Mouse (Mus musculus) midbrain, embryonic 12.5 days (tissue): ENCODE data around the gene Usf1. TPM values are rescaled to one million over a fixed set of nuclear protein-coding genes. Genes with fewer than 3 reads are reported as not detected.

Experiments used
- ATAC-seq: fragments of 200-750 bp; cut with Nextera tagmentation; 2 replicates; pipeline ENCODE4 v1.8.0; 2017; ENCODE audit warnings: low read depth, moderate TSS enrichment, moderate library complexity; ENCODE audit not compliant: low FRiP score
- H3K27ac ChIP-seq: fragments of 300-500 bp; sonication (generic); replicated peaks from 2 replicates; pipeline ENCODE4 v1.5.1; 2016; ENCODE audit warnings: mild to moderate bottlenecking
- H3K27me3 ChIP-seq: fragments of 300-500 bp; sonication (generic); 2 replicates; pipeline ENCODE4 v1.6.1; 2016; ENCODE audit warnings: mild to moderate bottlenecking
- H3K36me3 ChIP-seq: fragments of 300-500 bp; sonication (generic); 2 replicates; pipeline ENCODE4 v1.6.1; 2016
- H3K4me1 ChIP-seq: fragments of 300-500 bp; sonication (generic); 2 replicates; pipeline ENCODE4 v1.6.1; 2016
- H3K4me2 ChIP-seq: fragments of 300-500 bp; sonication (generic); replicated peaks from 2 replicates; pipeline ENCODE4 v1.6.1; 2016; ENCODE audit warnings: mild to moderate bottlenecking, moderate library complexity
- H3K4me3 ChIP-seq: fragments of 300-500 bp; sonication (generic); 2 replicates; pipeline ENCODE4 v1.5.1; 2016; ENCODE audit warnings: mild to moderate bottlenecking
- H3K9ac ChIP-seq: fragments of 300-500 bp; sonication (generic); replicated peaks from 2 replicates; pipeline ENCODE4 v1.6.1; 2016; ENCODE audit warnings: mild to moderate bottlenecking, moderate library complexity
- H3K9me3 ChIP-seq: fragments of 300-500 bp; sonication (generic); 2 replicates; pipeline ENCODE4 v1.6.1; 2016; ENCODE audit warnings: mild to moderate bottlenecking
- WGBS: fragments of 180-500 bp; shearing (Covaris S2); methylation state at CpG from one replicate; pipeline ENCODE4 v1.1.7; 2016; 5-methylcytosine and 5-hydroxymethylcytosine counted together
- polyA plus RNA-seq: library from polyadenylated mRNA; unstranded; fragments of >200 nt; fragmentation: Nextera tagmentation; extraction: Ambion mirVana; gene quantifications from 2 replicates; pipeline ENCODE4 v1.2.1, GENCODE M21; 2016

The Usf1 gene
- polyA plus RNA-seq, 1 experiment from 2014 or later, result 175 TPM

DNA sequence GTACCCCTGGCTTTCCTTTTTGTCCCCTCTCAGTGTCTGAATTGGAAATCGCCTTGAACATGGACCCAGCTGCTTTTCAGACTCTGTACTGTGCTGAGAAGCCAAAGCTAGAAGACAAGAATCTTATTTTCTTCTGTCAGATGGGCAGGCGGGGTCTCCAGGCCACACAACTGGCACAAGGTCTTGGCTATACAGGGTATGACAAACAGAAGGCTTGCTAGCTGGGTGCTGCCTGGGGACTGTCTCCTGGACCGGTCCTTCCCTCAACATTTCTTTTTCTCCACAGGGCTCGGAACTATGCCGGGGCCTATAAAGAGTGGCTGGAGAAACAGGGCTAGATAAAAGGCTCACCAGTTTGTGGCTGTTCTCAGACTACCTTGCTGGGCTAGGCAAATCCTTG, 8.8 kb downstream of the Usf1 start:
- WGBS, result 66% methylated on average over 5 of the region's 5 CpGs
- H3K36me3 ChIP-seq, result peaks cover 55% of the 10 kb centered on the region
- ATAC-seq, result no peak; the same call in 1 of the 2 replicates
- H3K4me2 ChIP-seq, result no peak overlapping the region
- peak overlapping the region; percentile 67 for H3K27ac ChIP-seq
- H3K9ac ChIP-seq, result no peak overlapping the region
- no peak overlapping the region for H3K4me3 ChIP-seq
- H3K27me3 ChIP-seq, result no peaks in the 10 kb centered on the region
- no peaks in the 10 kb centered on the region; the same call in 1 of the 2 replicates for H3K4me1 ChIP-seq
- H3K9me3 ChIP-seq, result no peaks in the 10 kb centered on the region

GRCm38 (mm10) chr1:171422504-171423095, 11.5 kb downstream of the Usf1 start:
- WGBS, result 87% methylated on average over 8 of the region's 8 CpGs
- Histone ChIP-seq H3K36me3 (peaks cover 29% of the 10 kb centered on the region), H3K4me3 (no peak overlapping the region), H3K9me3 (no peaks in the 10 kb centered on the region), H3K9ac (no peak overlapping the region), H3K4me1 (no peaks in the 10 kb centered on the region; the same call in 1 of the 2 replicates), H3K27ac (no peak overlapping the region), H3K4me2 (no peak overlapping the region), H3K27me3 (0 out of 2 replicates have a peak, but pooled peaks cover 1% of the 10 kb centered on the region)
- no peak for ATAC-seq

DNA sequence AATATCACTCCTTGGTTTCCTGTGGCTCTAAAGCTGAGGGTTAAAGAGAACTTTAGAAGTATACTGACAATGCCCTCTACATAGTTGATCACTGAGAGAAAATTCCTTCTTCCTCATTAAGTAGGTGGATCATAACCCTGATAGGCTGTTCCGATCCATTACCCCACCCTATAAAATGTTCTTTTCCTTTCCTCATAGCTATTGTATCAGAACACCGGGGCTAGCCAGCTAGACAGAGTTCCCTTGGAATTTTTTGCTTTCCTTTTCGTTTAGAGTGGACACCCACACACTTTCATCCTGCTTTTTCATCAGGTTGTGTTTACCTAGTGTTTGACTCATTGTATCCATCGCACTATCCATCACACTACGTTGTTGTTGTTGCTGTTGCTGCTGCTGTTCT, 13.5 kb downstream of the Usf1 start:
- H3K4me1 ChIP-seq, result no peaks in the 10 kb centered on the region; the same call in 1 of the 2 replicates
- ATAC-seq, result no peak
- 0 out of 2 replicates have a peak, but pooled peaks cover 4% of the 10 kb centered on the region for H3K27me3 ChIP-seq
- no peak overlapping the region for H3K27ac ChIP-seq
- H3K4me2 ChIP-seq, result no peak overlapping the region
- no peak overlapping the region for H3K9ac ChIP-seq
- no peak overlapping the region for H3K4me3 ChIP-seq
- no peaks in the 10 kb centered on the region for H3K9me3 ChIP-seq
- peaks cover 10% of the 10 kb centered on the region for H3K36me3 ChIP-seq
- WGBS, result 79% methylated on average over 5 of the region's 5 CpGs

GRCm38 (mm10) chr1:171425126-171425525, 14.0 kb downstream of the Usf1 start:
- Histone ChIP-seq H3K9ac (no peak overlapping the region), H3K4me2 (no peak overlapping the region), H3K4me1 (no peaks in the 10 kb centered on the region), H3K36me3 (peaks cover 10% of the 10 kb centered on the region), H3K27ac (no peak overlapping the region), H3K9me3 (no peaks in the 10 kb centered on the region), H3K4me3 (no peak overlapping the region), H3K27me3 (0 out of 2 replicates have a peak, but pooled peaks cover 4% of the 10 kb centered on the region)
- WGBS, result 88% methylated on average over 4 of the region's 4 CpGs
- ATAC-seq, result no peak

- ATAC-seq, result no peak
- Histone ChIP-seq H3K27ac (no peak overlapping the region), H3K4me3 (no peak overlapping the region), H3K27me3 (peaks cover 23% of the 10 kb centered on the region), H3K9me3 (no peaks in the 10 kb centered on the region), H3K36me3 (no peaks in the 10 kb centered on the region), H3K4me1 (no peaks in the 10 kb centered on the region), H3K4me2 (no peak overlapping the region), H3K9ac (no peak overlapping the region)
- 88% methylated on average over 5 of the region's 5 CpGs for WGBS
These were observed 21.0 kb downstream of the Usf1 start for GRCm38 (mm10) chr1:171432158-171432557.

GRCm38 (mm10) chr1:171435288-171435814, 24.2 kb downstream of the Usf1 start:
- H3K4me3 ChIP-seq, result no peak overlapping the region
- no peak overlapping the region for H3K9ac ChIP-seq
- H3K27me3 ChIP-seq, result peaks cover 52% of the 10 kb centered on the region
- H3K9me3 ChIP-seq, result no peaks in the 10 kb centered on the region
- ATAC-seq, result no peak
- H3K4me2 ChIP-seq, result no peak overlapping the region
- no peak overlapping the region for H3K27ac ChIP-seq
- H3K4me1 ChIP-seq, result peaks cover 10% of the 10 kb centered on the region; the same call in 1 of the 2 replicates
- WGBS, result 71% methylated on average over 7 of the region's 7 CpGs
- H3K36me3 ChIP-seq, result no peaks in the 10 kb centered on the region

- no peak for ATAC-seq
- Histone ChIP-seq H3K9me3 (no peaks in the 10 kb centered on the region), H3K27me3 (peaks cover 56% of the 10 kb centered on the region), H3K27ac (no peak overlapping the region), H3K4me1 (peaks cover 10% of the 10 kb centered on the region; the same call in 1 of the 2 replicates), H3K4me2 (no peak overlapping the region), H3K9ac (no peak overlapping the region), H3K36me3 (no peaks in the 10 kb centered on the region), H3K4me3 (no peak overlapping the region)
- WGBS, result 73% methylated on average over 1 of the region's 1 CpGs
These were observed 24.9 kb downstream of the Usf1 start for GRCm38 (mm10) chr1:171435974-171436373.

DNA sequence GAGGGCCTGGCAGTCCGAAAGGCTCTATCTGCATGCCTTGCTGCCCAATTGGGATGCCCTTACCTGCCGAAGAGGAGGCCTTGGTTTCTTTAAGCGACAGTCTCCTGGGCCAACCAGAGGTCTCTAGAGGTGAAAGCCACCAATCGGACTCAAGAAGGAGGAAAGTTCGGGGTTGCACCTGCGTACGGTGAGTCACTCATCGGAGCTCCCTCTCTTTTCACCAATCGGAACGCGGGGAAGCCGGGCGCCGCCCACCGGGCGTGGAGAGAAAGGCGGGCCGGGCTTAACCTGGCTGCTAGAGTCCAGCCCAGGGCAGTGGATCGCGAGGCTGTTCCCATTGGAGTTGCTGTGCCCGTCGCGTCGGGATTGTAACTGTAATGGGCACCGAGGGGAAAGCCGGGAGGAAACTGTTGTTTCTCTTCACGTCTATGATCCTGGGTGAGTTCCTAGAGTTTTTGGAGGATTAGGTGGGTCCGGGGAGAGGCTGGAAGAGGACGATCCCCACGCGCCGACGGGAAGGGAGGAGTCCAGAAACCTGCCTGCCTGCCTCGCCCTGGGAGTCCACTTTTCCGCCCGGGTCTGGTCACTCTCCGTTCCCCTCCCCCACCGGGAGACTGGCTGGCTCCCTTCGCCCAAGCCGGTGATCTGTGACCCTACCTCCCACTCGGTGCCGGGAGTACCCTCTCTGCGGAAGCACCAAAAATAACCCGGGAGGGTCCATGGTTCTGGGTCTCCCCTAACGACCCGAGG, 26.3 kb downstream of the Usf1 start, which contains the start of gene F11r:
F11r (plus strand) TSS at position 272 of the 750 bp plus-strand sequence.
- Histone ChIP-seq H3K36me3 (no peaks in the 10 kb centered on the region), H3K9me3 (no peaks in the 10 kb centered on the region), H3K4me3 (peak within 1 kb of the TSS; percentile 37), H3K9ac (no peak within 1 kb of the TSS), H3K4me1 (peaks cover 10% of the 10 kb centered on the region; the same call in 1 of the 2 replicates), H3K4me2 (peak within 1 kb of the TSS; percentile 54), H3K27ac (no peak within 1 kb of the TSS), H3K27me3 (peaks cover 65% of the 10 kb centered on the region)
- peak; percentile 62; the same call in 1 of the 2 replicates for ATAC-seq
- WGBS, result 1% methylated on average over 40 of the region's 46 CpGs

DNA sequence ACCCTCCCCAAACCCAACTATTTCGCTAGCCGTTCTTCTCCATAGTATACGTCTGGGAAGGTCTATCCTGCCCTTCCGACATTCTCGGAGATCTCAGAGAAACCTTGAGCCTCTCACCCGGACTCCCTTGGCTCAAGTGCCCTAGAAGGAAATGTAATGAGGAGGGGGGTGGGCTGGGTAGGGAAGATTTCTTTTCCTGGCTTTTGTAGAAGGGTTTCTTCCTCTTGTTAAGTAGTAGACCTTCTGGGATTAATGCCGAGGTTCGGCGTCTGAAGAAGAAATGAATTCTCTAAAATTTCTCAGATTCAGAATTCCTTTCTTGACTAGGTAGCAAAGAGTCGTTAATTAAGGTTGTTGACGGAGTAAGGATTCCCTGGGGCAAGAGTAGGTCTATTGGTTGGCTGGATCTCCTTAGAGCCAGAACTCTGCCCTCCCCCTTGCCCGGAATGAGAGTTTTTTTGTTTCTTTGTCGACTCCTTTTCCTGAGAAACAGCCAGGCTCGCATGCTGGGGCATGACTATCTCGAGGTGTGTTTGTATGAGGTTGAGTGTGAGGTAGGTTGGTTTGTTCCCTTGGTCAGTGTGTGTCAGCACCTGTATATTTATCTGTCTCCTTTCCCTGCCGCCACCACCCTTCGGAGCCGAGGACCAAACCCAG, 27.0 kb downstream of the Usf1 start:
- H3K36me3 ChIP-seq, result no peaks in the 10 kb centered on the region
- peak overlapping the region; percentile 37 for H3K4me3 ChIP-seq
- H3K9me3 ChIP-seq, result no peaks in the 10 kb centered on the region
- peaks cover 10% of the 10 kb centered on the region; the same call in 1 of the 2 replicates for H3K4me1 ChIP-seq
- H3K9ac ChIP-seq, result no peak overlapping the region
- no peak overlapping the region for H3K27ac ChIP-seq
- no peak for ATAC-seq
- peak overlapping the region; percentile 54 for H3K4me2 ChIP-seq
- peaks cover 65% of the 10 kb centered on the region for H3K27me3 ChIP-seq
- WGBS, result 8% methylated on average over 18 of the region's 18 CpGs

- no peaks in the 10 kb centered on the region for H3K36me3 ChIP-seq
- no peak for ATAC-seq
- 59% methylated on average over 8 of the region's 8 CpGs for WGBS
- no peak overlapping the region for H3K27ac ChIP-seq
- peaks cover 5% of the 10 kb centered on the region for H3K9me3 ChIP-seq
- H3K4me2 ChIP-seq, result no peak overlapping the region
- H3K27me3 ChIP-seq, result peaks cover 65% of the 10 kb centered on the region
- H3K4me1 ChIP-seq, result peaks cover 10% of the 10 kb centered on the region; the same call in 1 of the 2 replicates
- no peak overlapping the region for H3K4me3 ChIP-seq
- no peak overlapping the region for H3K9ac ChIP-seq
These were observed 28.0 kb downstream of the Usf1 start for GRCm38 (mm10) chr1:171439072-171439471.

- peaks cover 10% of the 10 kb centered on the region; the same call in 1 of the 2 replicates for H3K4me1 ChIP-seq
- H3K9me3 ChIP-seq, result peaks cover 5% of the 10 kb centered on the region
- peaks cover 61% of the 10 kb centered on the region for H3K27me3 ChIP-seq
- no peak for ATAC-seq
- no peak overlapping the region for H3K4me3 ChIP-seq
- no peak overlapping the region for H3K27ac ChIP-seq
- 57% methylated on average over 9 of the region's 9 CpGs for WGBS
- no peak overlapping the region for H3K9ac ChIP-seq
- H3K36me3 ChIP-seq, result no peaks in the 10 kb centered on the region
- H3K4me2 ChIP-seq, result no peak overlapping the region
These were observed 29.1 kb downstream of the Usf1 start for GRCm38 (mm10) chr1:171440025-171440725.
